Mouse (Mus musculus): Measurements from ENCODE around the gene Ifna1. TPM values are rescaled to one million over a fixed set of nuclear protein-coding genes. Genes with fewer than 3 reads are reported as not detected.

Gene Ifna1
- total RNA-seq (2023), result not detected

GRCm38 (mm10) chr4:88849698-88850097, at the start of gene Ifna1:
TSS of gene Ifna1 (plus strand) at chr4:88850087.

GRCm38 (mm10) chr4:88802954-88803353, 46.9 kb upstream of the Ifna1 start, which contains the start of gene Gm13287:
TSS of gene Gm13287 (plus strand) at chr4:88803254.

GRCm38 (mm10) chr4:88805231-88805630, 44.7 kb upstream of the Ifna1 start, which contains the start of gene Gm13288:
TSS of gene Gm13288 (plus strand) at chr4:88805531.

GRCm38 (mm10) chr4:88815928-88816327, 34.0 kb upstream of the Ifna1 start, which contains the start of gene Ifna7:
TSS of gene Ifna7 (plus strand) at chr4:88816228.

GRCm38 (mm10) chr4:88819659-88820058, 30.2 kb upstream of the Ifna1 start, which contains the start of gene Ifna11:
TSS of gene Ifna11 (plus strand) at chr4:88819959.

GRCm38 (mm10) chr4:88827116-88827515, 22.8 kb upstream of the Ifna1 start, which contains the start of gene Ifna6:
TSS of gene Ifna6 (plus strand) at chr4:88827416.

GRCm38 (mm10) chr4:88835225-88835624, 14.7 kb upstream of the Ifna1 start, which contains the start of gene Ifna5:
TSS of gene Ifna5 (plus strand) at chr4:88835525.

GRCm38 (mm10) chr4:88841438-88841911, 8.4 kb upstream of the Ifna1 start, which contains the start of gene Ifna4:
TSS of gene Ifna4 (plus strand) at chr4:88841861.

GRCm38 (mm10) chr4:88880101-88880500, 30.2 kb downstream of the Ifna1 start, which contains the start of gene Ifne:
TSS of gene Ifne (minus strand) at chr4:88880201.

Other genes with a start within 250 kb of the Ifna1 start
- not detected for gene Ifna12, start 246.7 kb upstream of the Ifna1 start, total RNA-seq (2023)
- gene C87499, start 215.7 kb upstream of the Ifna1 start, total RNA-seq (2023), result not detected
- not detected for gene Ifna13, start 205.6 kb upstream of the Ifna1 start, total RNA-seq (2023)
- gene Ifna16, start 173.2 kb upstream of the Ifna1 start, total RNA-seq (2023), result not detected
- gene Ifna2, start 166.2 kb upstream of the Ifna1 start, total RNA-seq (2023), result not detected
- not detected for gene Ifnab, start 158.7 kb upstream of the Ifna1 start, total RNA-seq (2023)
- gene Gm26566, start 128.3 kb upstream of the Ifna1 start, total RNA-seq (2023), result under 1 TPM; 0.37 to 0.58 TPM
- 10 to 100 TPM; 49.2 to 57.1 TPM for gene Klhl9, start 127.6 kb upstream of the Ifna1 start, total RNA-seq (2023)
- gene Gm13271, start 95.2 kb upstream of the Ifna1 start, total RNA-seq (2023), result not detected
- not detected for gene Gm13283, start 90.0 kb upstream of the Ifna1 start, total RNA-seq (2023)
- under 1 TPM in 1 of 2 experiments, not detected in 1; 0.38 TPM for gene Gm13290, start 76.3 kb upstream of the Ifna1 start, total RNA-seq (2023)
- not detected for gene Gm13289, start 73.2 kb upstream of the Ifna1 start, total RNA-seq (2023)
- not detected for gene Gm13272, start 70.2 kb upstream of the Ifna1 start, total RNA-seq (2023)
- not detected for gene Ifnz, start 68.0 kb upstream of the Ifna1 start, total RNA-seq (2023)
- not detected for gene Gm13276, start 64.4 kb upstream of the Ifna1 start, total RNA-seq (2023)
- not detected for gene Gm13277, start 61.5 kb upstream of the Ifna1 start, total RNA-seq (2023)
- not detected for gene Gm13278, start 58.5 kb upstream of the Ifna1 start, total RNA-seq (2023)
- not detected for gene Gm13275, start 55.6 kb upstream of the Ifna1 start, total RNA-seq (2023)
- gene Gm13279, start 52.7 kb upstream of the Ifna1 start, total RNA-seq (2023), result not detected
- under 1 TPM in 1 of 2 experiments, not detected in 1; 0.36 TPM for gene Gm13285, start 50.4 kb upstream of the Ifna1 start, total RNA-seq (2023)
- gene Gm13287, start 46.8 kb upstream of the Ifna1 start, total RNA-seq (2023), result not detected
- gene Gm13288, start 44.6 kb upstream of the Ifna1 start, total RNA-seq (2023), result not detected
- not detected for gene Ifna7, start 33.9 kb upstream of the Ifna1 start, total RNA-seq (2023)
- gene Ifna11, start 30.1 kb upstream of the Ifna1 start, total RNA-seq (2023), result not detected
- gene Ifna6, start 22.7 kb upstream of the Ifna1 start, total RNA-seq (2023), result not detected
- not detected for gene Ifna5, start 14.6 kb upstream of the Ifna1 start, total RNA-seq (2023)
- not detected for gene Ifna4, start 8.2 kb upstream of the Ifna1 start, total RNA-seq (2023)
- not detected for gene Ifne, start 30.1 kb downstream of the Ifna1 start, total RNA-seq (2023)

All from neutrophil, adult 59 days (primary cell).